Mouse (Mus musculus): ENCODE measurements around the gene Plekhh2.
A peak's percentile ranks its signal among the peaks of the same experiment; 100 is the strongest.

Plekhh2 gene

GRCm38 (mm10) chr17:84611500-84611899 lies 99.8 kb downstream of the Plekhh2 start:
- no peak for DNase-seq (ENCODE audit: low spot score)

DNA sequence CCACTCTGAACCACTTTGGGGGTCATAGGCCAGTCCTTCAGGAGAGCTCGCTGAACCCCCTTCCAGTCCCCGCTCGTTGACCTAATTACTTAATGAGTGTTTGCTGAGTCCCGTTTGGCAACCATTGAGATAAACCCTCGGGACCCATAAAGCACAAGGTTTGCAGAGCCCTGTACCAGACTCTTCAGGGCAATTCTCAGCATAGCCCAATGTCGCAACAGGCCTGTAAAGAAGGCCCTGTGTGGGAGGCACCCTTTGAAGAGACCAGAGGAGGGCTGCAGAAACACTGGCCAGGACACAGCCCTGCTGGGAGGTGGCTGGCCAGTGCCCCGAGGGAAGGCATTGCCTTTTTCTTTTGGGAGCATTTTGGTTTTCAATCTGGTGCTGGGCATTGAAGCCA lies 100.3 kb downstream of the Plekhh2 start:
- DNase-seq (ENCODE audit: low spot score) = no peak

DNA sequence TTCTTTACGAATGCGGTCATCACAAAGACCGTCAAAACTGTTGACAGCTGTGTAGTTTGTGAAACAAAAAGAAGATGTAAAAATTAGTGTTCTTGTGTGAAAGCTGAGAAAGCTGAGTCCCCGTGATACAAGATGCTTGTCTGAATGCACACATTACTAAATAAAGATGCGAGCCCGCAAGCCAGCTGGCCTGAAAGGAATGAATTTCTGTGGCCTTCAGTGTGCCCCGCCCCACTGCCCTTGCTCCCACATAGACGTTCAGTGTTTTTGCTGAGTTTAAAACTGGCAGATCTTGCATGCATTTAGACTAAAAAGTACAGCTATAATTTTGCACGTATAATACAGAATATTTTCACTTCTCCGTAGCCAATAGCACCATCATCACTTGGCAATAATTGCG lies 104.1 kb downstream of the Plekhh2 start:
- DNase-seq (ENCODE audit: low spot score) = no peak

DNA sequence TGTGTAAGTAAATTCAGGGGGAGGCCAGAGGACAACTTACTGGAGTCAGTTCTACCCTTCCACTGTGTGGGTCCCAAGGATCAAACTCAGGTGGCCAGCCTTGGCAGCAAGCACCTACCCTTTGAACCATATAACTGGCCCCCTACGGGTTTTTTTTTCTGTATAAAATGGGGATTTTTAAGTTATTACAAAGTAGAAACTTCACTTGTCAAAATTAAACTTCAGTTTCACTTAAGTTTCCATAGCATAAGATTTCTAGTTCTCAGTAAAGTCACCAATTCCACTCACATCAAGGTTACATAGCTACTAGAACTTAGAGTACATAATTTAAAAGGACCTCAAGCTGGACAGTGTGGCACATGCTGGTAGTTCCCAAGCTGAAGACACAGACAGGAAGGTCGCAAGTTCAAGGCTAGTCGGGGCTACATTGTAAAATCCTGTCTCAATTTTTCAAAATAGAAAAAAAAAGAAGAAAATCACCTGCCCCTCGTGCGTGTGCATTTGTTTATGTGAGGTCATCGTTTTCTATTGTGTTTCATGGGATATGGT lies 104.9 kb downstream of the Plekhh2 start:
- no peak for DNase-seq (ENCODE audit: low spot score)

- DNase-seq (ENCODE audit: low spot score) = no peak
Measured at GRCm38 (mm10) chr17:84617953-84618352, 106.3 kb downstream of the Plekhh2 start.

GRCm38 (mm10) chr17:84619112-84619511 lies 107.4 kb downstream of the Plekhh2 start:
- no peak for DNase-seq (ENCODE audit: low spot score)

- no peak for DNase-seq (ENCODE audit: low spot score)
Measured at GRCm38 (mm10) chr17:84620076-84620475, 108.4 kb downstream of the Plekhh2 start.

GRCm38 (mm10) chr17:84620610-84621009 lies 108.9 kb downstream of the Plekhh2 start:
- no peak for DNase-seq (ENCODE audit: low spot score)

- DNase-seq (ENCODE audit: low spot score) = no peak
Measured at GRCm38 (mm10) chr17:84621209-84621608, 109.5 kb downstream of the Plekhh2 start.

DNA sequence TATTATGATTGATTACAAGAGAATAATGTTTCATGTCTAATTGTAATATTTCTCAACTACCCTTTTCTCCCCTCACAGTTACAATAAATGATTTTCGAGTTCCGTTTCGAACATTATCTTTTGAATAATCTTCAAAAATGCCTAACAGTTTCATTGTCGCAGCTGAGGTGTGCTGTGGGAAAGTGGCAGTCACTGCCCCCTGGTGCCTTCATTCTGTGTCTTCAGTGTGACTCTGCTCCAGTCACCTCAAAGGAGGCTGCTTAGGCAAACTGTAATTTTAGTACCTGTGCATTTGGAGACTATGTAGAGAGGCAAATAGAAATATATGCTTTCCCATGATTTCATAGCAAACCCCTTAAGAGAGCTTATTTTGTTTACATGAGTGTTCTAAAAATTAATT lies 110.3 kb downstream of the Plekhh2 start:
- DNase-seq (ENCODE audit: low spot score) = no peak

DNA sequence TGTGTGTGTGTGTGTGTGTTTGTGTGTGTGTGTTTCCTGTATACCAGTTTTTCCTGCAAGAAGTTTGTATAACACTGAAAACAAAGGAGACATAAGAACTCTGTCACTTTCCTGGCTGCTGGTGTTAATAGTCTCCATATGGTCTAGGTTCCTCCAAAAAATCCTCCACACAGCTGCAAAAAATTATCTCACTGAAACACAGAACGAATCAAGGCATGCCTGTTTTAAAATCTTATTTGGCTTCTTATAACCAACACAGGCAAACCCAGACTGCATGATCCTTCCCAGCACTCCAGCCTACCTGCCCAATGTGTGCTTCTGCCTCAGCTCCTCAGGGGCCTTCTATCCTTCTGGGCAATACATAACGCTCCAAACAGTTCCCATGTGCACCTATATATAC lies 111.2 kb downstream of the Plekhh2 start:
- no peak for DNase-seq (ENCODE audit: low spot score)

DNA sequence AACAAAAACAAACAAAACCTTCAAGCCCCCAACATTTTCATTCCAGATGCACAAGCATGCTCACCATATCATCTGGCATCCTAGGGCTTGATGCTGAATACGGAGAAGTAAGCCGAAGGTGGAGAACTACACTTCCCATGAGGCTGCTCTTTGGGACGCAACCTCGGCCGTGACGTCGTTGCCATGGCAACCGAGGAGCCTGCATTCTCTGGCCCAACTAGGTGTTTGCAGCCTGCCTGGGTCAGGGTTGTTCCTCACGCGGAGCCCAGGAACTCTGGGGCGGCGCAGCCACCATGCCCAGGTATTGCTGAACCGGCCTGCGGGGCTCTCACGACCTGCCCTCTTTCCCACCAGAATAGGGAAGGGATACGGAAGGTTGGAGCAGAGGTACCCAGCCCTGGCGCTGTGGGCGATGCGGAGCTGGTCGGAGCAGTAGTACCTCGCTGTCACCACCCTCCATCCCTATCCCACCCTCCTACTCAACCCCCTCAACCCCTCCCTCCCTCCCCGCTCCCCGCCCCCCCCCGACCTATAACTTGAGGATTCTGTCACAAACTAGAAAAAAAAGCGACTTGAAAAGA lies 114.7 kb downstream of the Plekhh2 start, which contains the start of gene Dync2li1:
Gene Dync2li1, plus strand, starts transcription at position 221 of the 581 bp plus-strand sequence.
- DNase-seq (ENCODE audit: low spot score) = peak; percentile 93

DNA sequence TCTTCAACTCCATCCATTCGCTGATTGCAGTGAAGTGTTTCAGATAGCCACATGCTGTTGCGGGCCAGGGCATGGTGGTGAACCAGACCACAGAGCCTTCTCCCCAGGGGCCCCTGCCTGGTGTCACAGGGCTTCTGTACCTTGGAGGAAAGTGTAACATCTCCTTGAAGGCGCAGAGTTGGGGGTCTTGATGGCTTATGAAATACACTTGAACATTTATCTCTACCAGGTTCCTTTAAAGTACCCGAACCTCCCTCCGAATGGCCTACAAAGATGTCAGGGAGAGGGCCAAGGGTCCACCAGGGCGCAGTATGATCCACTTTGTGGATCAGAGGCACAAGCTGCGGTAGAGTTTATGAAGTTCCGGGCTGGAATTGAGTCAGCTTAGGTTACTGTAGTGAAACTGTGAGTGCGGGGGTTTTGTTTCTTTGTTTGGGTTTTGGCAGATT lies 115.2 kb downstream of the Plekhh2 start:
- no peak for DNase-seq (ENCODE audit: low spot score)

- no peak for DNase-seq (ENCODE audit: low spot score)
Measured at GRCm38 (mm10) chr17:84627721-84628120, 116.0 kb downstream of the Plekhh2 start.

DNA sequence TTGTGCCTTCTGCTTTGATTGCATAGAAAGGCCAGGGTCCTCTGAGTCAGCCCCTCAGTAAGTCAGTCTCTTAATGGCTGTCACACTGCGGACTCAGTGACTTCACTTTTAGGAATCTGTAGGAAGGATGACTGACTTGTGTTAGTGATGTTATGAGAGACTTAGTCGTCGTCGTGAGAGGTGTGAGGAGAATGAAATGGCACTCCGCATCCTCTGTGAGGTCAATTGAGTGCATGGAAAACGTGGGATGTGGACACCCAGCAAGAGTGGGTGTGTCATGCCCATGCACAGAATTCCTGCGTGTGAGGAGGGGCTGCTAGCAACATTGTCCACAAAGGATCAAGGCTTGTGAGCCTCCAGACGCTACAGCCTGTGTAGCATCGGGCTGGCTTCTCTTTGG lies 116.9 kb downstream of the Plekhh2 start:
- no peak for DNase-seq (ENCODE audit: low spot score)

GRCm38 (mm10) chr17:84631836-84632235 lies 120.1 kb downstream of the Plekhh2 start:
- DNase-seq (ENCODE audit: low spot score) = no peak

DNA sequence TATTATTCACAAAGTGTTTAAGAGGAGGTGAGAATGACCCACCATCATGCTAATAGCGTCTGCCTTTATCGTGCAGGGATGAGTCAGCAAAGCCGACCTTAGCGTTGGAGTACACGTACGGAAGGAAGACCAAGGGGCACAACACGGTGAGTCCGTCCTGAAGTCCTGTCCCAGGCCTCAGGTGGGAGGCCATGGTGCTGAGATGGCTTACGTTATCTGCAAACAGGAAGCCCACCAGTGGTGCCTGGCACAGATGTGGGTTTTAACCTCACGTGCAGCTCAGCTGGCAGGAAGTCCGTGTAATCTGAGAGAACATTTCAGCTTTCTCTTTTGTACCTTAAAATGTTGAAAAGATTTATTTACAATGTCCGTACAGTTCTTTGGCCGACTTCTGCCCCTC lies 121.7 kb downstream of the Plekhh2 start:
- no peak for DNase-seq (ENCODE audit: low spot score)

GRCm38 (mm10) chr17:84636328-84636727 lies 124.6 kb downstream of the Plekhh2 start:
- DNase-seq (ENCODE audit: low spot score) = no peak

GRCm38 (mm10) chr17:84637971-84638370 lies 126.3 kb downstream of the Plekhh2 start:
- DNase-seq (ENCODE audit: low spot score) = no peak

GRCm38 (mm10) chr17:84639796-84640378 lies 128.2 kb downstream of the Plekhh2 start:
- no peak for DNase-seq (ENCODE audit: low spot score)

- peak; percentile 57 for DNase-seq (ENCODE audit: low spot score)
Measured at GRCm38 (mm10) chr17:84641893-84642292, 130.2 kb downstream of the Plekhh2 start.

DNA sequence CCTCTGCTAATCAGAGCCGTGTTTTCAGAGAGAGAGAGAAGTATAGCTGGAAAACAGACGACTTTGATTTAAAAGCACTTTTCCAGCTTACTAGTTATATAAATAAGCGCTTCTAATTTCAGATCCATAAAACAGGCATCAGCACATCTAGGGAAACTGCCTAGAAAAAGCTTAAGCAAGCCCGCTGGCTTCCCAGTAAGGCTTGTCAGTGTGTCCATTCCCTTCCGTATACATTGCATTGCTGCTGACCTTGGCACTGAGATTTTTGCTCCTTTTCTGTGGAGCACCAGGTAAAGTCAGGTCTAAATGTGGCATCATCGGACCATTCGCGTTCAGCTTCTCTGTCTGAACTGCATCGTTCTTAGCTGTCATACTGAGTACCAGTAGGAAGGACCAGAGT lies 130.6 kb downstream of the Plekhh2 start:
- DNase-seq (ENCODE audit: low spot score) = no peak

- no peak for DNase-seq (ENCODE audit: low spot score)
Measured at GRCm38 (mm10) chr17:84644292-84645050, 132.8 kb downstream of the Plekhh2 start.

All from layer of hippocampus, adult 11-12 months (tissue).